Mouse (Mus musculus) B cell, adult 2 months (primary cell): ENCODE results near the gene Myocd.

Experiments used
- DNase-seq, 2 experiments: peaks; one replicate each; pipeline ENCODE4 v3.0.0; 2022

Myocd gene

DNA sequence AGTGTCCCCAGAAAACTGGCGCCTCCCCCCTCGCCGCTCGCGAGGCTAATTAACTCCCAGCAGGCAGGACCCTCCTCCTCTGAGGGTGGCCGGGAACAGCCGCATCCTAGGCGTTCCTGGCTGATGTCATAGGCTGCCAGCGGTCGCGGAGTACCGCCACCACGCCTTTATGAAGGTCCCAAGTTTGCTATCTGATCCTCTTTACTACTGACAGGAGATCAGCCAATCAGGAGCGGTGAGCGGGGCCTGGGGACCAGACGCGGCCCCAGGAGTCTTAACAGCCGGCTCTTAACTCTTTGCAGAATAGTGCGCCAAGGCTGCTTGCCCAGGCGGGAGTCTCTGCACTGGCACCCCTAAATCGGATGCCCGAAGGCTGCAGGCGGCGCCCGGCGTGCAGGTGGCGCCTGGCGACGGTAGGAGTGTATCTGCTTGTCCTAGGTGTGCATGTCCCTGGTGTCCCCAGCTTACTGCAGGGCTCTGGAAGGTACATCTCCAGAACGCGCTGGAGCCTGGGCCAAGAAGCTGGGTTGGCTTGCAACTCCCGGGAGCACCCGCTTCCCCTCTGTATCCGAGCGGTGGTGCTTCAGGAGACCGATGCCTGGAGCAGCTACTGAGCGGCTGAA, at the start of gene Myocd:
Gene Myocd (minus strand): TSS at position 139 of the 623 bp plus-strand sequence.
- no peak for DNase-seq

DNA sequence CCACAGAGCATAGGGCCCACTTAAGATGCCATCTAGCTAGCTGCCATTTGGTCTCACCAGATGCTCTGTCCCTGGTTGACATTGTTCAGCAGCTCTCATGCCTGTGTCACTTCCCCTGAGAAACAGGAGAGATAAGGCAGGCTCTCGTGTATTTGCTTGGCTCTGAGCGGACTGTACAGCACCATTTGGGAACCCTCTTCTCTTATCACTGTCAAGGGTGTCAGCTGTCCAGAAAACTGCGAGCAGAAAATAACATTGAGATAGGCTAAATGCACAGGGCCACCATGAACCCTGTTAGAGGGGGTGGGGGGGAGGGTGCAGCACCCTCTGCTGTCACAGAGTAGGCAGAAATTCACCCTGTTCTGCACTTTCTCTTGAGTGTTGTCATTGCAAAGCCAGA, 34.0 kb upstream of the Myocd start:
- no peak for DNase-seq

DNA sequence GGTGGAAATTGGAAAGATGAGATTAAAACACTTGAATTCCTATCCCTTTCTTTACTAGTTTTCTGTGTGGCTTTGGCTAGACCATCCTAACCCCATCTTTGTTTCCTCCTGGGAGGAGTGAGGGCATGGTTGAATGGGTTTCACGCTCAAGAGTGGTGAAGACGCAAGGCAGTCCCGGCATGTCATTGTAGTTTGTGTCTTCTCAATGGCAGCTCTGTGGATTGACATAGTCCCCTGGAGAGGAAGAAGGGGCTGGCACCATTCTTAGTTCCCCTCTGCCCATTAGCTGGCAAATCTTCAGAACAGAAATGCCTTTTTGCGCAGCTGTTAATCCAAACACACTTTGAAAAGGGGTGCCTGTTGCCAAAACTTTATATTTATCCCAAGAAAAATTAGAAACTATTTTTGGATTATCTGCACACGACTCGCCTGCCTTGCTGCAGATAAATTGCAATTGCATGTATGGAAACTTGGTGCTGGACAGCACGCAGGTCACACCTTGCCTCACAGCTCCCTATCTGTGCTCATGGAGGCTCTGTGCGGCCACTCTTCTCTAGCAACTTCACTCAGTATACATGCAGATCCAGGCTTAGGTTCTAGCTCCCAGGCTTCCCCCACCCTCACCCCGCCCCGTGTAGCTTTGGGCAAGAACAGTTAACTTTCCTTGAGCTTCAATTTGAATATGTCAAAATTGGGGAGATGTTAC, 24.5 kb upstream of the Myocd start:
- no peak for DNase-seq

DNA sequence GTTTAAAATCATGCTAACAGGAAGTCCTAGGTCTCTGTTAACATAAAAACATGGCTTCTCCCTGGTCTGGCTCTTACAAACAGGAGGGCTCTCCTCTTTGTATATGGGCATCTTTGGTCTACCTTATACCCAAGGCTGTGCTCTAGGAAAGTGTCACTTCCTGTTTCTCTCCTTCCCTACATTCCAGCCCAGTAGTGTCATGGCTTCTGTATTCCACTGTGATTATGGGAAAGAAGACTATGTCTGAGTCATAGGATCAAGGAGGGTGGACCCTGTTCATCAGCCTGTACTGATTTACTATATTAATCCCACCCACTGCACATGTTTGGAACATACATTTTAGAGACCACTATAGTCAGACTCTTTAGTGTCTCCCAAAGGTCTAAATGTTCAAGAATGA, 23.2 kb upstream of the Myocd start:
- DNase-seq = no peak

GRCm38 (mm10) chr11:65287706-65288105, 17.9 kb upstream of the Myocd start:
- DNase-seq = no peak

GRCm38 (mm10) chr11:65286211-65286610, 16.4 kb upstream of the Myocd start:
- DNase-seq = no peak

- no peak for DNase-seq
Observed at GRCm38 (mm10) chr11:65275441-65275840, 5.7 kb upstream of the Myocd start.

GRCm38 (mm10) chr11:65271000-65271399, 1.2 kb upstream of the Myocd start:
- no peak for DNase-seq

DNA sequence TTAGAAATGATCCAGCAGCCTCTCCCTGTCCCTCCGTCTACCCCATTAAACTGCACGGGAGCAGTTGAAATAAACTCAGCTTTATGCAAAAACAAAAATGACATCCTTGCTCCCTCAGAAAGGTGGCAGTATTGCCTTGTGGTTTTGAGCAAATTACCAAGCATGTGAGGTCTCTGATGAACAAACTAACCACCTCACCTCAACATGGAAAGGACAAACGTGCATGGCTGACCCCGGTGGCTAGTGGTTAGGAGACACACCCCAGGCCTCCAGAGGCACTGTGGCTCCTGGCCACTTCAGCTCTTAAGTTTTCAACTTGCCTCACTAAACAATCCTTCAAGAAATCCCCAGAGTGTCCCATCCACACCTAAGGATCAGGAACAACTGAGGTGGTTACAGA, 1.5 kb downstream of the Myocd start:
- DNase-seq = no peak

DNA sequence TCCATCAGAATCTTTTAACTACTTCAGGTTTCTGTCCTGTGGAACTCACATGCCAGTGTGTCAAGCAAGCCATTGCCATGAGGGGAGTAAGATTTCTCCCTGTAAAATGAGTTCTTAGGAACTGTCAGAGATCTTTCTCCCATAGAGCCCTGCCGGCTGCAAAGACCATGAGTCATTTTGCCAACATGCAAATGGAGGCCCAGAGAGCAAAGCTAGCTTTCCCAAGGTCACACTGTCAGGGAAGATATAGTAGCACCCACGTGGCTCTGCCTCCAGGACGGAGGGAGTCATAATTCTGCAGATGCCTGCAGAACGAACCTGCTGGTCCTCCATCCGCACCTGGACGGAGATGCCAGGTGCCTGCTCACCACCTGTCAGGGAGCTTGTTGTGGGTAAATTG, 6.3 kb downstream of the Myocd start:
- no peak for DNase-seq

GRCm38 (mm10) chr11:65258997-65259396, 10.8 kb downstream of the Myocd start:
- DNase-seq = no peak

DNA sequence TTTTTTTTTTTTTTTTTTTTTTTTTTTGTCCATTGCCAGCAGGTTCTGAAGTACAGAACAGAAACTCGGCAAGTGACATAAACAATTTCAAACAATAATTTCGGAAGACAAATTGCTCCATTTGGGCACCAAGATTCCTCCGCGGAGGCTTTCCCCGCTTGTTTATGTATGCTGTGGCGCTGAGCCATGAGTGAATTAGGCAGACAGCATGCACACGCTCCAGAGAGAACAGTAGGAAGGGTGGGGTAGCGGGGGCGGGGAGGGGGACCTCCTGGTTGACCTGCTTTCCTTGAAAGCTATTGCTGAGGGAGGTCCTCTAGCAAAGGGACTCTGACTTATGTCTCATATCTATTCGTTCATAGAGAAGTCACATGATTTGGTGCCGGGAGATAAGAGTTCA, 13.6 kb downstream of the Myocd start:
- DNase-seq = no peak

DNA sequence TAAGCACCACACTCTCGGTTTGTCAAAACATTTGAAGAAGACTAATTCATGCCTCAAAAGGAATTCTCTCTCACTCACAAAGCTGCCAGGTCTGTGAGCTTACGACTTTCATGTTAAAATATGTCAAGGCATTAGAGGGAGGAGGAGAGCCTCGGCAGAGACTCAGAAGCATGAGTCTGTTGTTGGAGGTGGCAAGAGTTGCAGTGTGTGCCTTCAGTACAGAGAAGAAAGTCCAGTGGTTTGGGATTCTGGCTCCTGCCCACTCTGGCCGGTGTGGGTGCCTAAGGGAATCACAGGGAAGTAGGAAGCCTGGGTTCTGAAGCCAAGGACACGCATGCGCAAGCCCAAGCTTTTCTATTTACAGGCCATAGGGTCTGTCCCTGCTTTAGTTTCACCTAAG, 14.2 kb downstream of the Myocd start:
- no peak for DNase-seq

DNA sequence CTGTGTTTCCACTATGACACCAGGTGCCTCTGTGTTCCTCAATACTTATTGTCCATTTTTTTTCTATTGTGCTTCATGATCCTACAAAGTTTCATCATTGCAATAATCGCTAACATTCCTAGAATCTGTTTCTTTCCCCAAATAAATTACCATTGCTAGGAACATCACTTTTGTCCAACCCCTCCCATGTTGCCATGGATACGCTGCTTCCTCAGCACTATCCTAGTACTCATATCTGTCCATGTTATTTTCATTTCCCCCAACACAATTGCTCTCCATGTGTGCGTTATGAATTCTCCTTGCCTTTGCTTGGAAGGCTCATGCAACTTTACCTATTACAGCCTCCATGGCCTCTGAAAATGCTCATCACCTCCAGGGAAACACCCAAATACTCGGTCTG, 19.4 kb downstream of the Myocd start:
- DNase-seq = no peak

DNA sequence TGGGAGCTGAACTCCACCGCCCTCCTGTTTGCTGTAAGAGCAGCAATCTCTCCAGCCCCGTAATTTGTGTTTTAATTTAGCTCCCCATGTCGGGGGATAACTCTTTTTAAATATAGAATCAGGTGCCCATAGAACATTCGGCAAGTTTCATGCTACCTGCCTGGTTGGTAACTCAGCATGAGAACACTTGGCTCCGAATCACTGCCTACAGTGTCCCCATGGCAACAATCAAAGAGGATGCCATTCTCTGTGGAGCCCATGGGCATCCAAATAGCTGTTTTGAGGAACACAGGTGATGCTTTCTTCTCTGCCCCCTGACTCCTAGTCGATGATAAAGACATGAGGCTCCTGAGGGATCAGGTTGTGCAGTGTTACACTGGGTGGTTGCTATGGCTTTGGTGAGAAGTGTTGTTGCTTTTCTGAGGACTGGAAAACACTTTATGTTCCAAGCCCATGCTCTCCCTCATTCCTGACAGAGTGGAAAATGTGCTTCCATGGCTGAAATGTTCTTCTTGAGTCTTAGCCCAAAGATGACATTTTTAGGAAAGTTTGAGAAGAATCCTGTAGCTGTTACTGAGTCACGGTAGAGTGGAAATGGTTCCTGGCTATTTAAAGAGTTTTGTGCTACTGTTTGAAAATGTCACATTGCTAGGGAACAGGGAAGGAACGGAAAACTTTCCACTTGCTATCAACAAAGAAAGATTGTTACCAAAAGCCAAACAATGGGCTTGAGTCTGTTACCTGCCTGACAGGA, 23.3 kb downstream of the Myocd start:
- no peak for DNase-seq

DNA sequence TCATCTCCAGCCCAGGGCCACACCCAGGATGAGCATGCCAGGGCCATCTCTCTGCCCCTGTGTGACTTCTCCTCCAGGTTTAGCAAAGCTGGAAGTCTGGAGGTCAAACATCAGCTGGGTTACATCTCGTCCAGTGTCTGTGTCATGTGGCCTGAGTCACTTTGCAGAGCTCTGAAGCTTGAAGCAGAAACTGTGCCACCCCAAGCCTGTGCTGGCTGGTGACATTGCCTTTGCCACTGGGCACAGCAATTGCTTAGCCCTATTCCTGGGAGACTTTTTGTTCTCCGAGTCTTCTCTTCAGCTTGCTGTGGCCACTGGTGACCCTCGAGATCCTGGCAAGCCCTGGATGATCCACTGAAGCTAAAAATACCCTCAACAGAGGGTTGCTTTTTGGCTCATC, 26.2 kb downstream of the Myocd start:
- no peak for DNase-seq

DNA sequence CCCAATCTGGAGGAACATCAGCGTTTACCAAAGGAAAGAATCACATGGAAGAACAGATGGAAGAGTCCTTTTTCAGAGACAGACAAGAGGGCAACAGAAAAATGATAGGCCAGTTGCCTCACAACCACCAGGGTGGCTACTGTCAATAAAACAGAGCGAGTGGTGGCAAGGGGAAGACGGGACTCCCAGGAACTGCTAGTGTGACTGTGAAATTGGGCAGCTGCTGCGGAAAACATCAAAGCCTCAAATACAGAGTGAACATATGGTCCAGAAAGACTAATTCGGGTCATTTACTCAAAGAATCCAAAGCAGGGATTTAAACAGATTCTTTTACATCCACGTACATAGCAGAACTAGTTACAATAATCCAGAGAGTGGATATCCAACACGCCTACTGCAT, 29.3 kb downstream of the Myocd start:
- DNase-seq = no peak

- no peak for DNase-seq
Observed at GRCm38 (mm10) chr11:65237896-65238295, 31.9 kb downstream of the Myocd start.

DNA sequence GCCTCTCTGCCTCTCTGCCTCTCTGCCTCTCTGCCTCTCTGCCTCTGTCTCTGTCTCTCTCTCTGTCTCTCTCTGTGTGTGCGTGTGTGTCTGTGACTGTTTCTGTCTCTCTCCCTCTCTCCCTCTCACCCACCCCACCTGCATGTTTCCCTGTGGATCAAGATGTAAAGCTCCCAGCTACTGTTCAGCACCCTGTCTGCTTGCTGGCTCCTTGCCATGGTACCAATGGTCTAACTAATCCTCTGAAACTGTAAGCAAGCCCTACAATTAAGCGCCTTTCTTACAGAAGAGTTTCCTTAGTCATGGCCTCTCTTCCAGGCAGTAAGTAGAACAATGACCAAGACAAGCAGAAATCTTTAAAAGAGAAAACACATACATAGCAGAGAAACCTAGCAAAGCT, 32.9 kb downstream of the Myocd start:
- no peak for DNase-seq

- no peak for DNase-seq
Observed at GRCm38 (mm10) chr11:65235374-65235773, 34.4 kb downstream of the Myocd start.

DNA sequence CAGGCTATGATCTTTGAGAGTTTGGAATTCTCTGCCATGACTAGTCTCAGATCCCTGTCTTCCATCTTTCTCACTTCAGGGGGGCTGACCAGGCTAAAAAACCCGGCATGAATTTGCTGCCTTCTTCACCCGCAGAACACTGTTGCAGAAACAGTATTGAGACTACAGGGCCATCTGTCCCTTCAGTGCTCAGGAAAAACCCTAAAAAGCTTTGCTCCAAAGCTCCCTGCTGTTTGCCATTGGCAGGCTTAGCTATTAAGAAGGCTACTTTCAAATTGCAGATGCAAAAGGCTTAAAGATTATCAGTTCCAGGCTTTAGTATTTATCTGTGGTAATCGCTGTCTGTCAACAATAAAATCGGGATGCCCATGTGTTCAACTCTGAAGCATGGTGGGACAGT, 38.0 kb downstream of the Myocd start:
- DNase-seq = no peak

DNA sequence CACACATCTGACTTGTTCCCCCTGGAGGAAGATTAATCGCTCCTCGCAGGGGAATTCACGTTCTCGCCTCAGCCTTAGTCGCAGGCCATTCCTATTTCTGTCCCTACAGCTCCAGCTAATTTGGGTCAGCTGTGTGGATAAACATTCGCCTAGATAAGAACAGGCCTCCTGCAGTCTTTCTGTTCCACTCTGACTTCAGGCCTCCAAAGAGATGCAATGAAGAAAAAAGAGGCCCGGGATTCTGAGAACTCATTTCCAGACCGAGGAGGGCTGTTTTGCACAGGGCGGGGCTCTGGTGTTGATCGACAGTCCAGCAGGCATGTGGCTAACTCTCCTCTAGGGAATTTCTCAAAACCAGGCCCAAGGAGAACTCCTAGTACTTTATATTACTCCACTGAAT, 43.0 kb downstream of the Myocd start:
- no peak for DNase-seq

DNA sequence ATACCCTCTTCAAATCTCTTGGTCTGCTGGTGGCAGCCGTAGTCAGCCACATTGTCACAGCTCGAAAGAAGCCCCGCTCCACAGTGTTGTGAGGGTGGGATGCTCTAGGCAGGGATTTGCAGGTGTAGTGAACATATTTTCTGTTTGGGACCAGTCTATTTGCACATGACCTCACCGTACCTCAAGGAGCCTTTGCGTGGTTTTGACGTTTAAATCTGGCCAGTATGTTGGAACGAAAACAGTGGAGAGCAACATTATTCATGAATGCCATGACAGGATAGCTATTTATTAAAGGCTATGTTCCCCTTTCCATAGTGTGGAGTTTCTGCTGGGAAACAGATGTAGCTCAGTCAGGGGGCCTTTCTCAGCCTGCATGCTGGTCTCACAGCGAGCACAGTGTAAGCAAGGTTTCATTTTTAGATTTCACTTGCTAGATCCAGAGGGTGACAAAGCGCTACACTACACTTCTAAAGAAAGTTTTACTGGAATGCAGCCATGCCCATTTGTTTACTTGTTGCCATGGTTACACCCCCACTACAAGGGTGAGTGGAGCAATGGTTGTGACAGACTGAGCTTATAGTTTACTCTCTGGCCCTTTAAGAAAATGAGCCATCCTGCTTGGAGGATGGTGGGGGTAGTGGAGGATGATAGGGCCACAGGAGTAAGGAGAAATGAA, 54.7 kb downstream of the Myocd start:
- no peak for DNase-seq

DNA sequence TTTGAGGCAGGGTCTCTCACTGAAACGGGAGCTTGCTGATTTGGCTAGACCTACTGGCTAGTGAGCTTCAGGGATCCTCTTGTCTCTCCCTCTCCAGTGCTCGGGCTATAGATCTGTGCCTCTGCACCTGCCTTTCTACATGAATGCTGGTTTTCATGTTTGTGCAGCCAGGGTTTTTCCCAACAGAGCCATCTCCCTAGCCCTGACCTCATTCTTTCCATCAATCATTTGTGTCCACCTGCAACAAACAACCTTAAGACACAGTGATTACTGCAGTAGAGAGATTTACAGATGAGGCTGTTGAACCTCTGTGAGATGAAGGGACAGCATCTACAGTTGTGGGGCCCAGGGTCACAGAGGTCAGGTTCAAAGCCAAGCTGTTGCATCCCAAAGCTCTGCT, 56.0 kb downstream of the Myocd start:
- no peak for DNase-seq
